Mouse (Mus musculus): ENCODE measurements around the gene Fbxw11.
A peak's percentile ranks its signal among the peaks of the same experiment; 100 is the strongest.

Fbxw11 gene

DNA sequence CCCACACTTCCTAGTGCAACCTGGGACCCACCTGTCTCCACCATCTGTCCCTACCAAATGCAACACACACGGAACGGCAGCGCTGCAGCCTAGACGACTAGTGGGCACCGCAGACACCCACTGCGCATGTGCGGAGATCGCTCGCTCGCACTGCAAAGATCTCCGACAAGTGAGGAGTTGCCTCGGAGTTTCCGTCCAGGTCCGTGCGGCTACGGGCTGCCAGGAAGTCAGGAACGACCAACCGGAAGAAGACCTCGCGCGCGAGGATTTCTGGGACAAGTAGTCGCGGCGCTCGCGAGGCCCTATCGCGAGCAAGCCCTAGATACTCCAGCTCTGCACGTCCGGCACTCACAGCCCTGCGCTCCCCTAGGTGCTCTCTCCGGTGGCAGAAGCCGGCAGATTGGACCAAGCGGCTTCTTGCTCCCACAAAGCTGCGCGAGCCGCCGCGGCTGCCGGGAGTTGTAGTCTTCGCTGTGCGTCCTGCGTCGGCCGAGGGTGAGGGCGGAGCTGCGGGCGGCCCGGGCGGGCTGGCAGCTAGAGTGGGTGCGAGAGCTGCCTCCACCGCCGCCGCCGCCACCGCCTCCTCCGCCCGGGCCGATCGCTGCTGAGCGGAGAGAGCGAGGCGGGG is at the start of gene Fbxw11:
Gene Fbxw11 (plus strand): TSS at position 476 of the 628 bp plus-strand sequence.
- TF ChIP-seq NANOG (IDR thresholded peaks at IDR 0.05; ENCODE audit: borderline replicate concordance, low read length) = no peak
- Histone ChIP-seq H3K9me3 (ENCODE audit: low read length) (no peaks in the 10 kb centered on the region), H3K36me3 (ENCODE audit: insufficient read depth, low read length) (peaks cover 4% of the 10 kb centered on the region; the same call in 1 of the 2 replicates), H3K27me3 (ENCODE audit: insufficient read depth, low read length) (no peaks in the 10 kb centered on the region), H3K4me1 (replicated peaks; ENCODE audit: low read depth, low read length) (peaks cover 40% of the 10 kb centered on the region), H3K4me3 (replicated peaks; ENCODE audit: low read length) (peak within 1 kb of the TSS; percentile 94)

DNA sequence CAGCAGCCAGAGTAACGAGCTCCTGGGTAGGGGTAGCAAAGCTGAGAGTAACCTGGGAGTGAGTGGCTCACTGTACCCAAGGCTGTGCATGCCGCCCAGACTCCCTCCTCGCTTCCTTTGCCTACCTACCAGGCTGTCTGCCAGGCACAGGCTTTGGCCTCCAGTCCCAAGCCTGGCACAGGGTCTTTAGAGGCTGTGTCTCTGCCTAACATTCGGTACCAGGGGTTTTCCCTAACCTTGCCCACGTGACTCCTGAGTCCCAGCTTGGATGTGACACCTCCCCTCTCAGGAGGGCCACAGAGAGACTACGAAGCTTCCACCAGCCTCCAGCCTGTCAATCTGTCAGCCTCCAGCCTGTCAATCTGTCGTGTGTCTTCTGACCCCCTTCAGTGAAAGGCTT is 49.4 kb upstream of the Fbxw11 start:
- TF ChIP-seq POU5F1 (IDR thresholded peaks at IDR 0.05; ENCODE audit: borderline replicate concordance, low read length) (no peak), NANOG (IDR thresholded peaks at IDR 0.05; ENCODE audit: borderline replicate concordance, low read length) (no peak), CTCF (conservative IDR thresholded peaks at IDR 0.05; ENCODE audit: low read length) (no peak)
- H3K27me3 ChIP-seq (ENCODE audit: insufficient read depth, low read length) = no peaks in the 10 kb centered on the region
- H3K4me1 ChIP-seq (replicated peaks; ENCODE audit: low read depth, low read length) = peaks cover 40% of the 10 kb centered on the region
- peaks cover 23% of the 10 kb centered on the region for H3K36me3 ChIP-seq (ENCODE audit: insufficient read depth, low read length)
- H3K9me3 ChIP-seq (ENCODE audit: low read length) = peaks cover 16% of the 10 kb centered on the region
- no peak overlapping the region for H3K4me3 ChIP-seq (replicated peaks; ENCODE audit: low read length)

DNA sequence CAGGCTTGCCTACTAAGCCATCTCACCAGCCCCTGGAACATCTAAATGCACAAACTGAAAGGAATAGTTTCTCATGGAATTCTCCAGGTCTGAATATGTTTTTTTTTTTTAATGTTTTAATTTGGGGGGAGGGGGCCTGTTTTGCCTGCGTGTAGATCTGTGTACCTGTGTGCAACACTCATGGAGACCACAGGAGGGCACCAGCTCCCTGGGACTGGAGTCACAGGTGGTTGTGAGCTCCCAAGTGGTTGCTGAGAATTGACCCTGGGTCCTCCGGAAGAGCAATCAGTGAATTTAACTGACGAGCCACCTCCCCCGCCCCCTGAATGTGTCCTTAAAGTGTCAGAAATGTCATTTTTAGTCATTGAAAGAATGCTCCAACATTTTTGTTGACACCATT is 48.4 kb upstream of the Fbxw11 start:
- Histone ChIP-seq H3K4me3 (replicated peaks; ENCODE audit: low read length) (no peak overlapping the region), H3K27me3 (ENCODE audit: insufficient read depth, low read length) (no peaks in the 10 kb centered on the region), H3K9me3 (ENCODE audit: low read length) (peaks cover 16% of the 10 kb centered on the region), H3K4me1 (replicated peaks; ENCODE audit: low read depth, low read length) (peaks cover 29% of the 10 kb centered on the region), H3K36me3 (ENCODE audit: insufficient read depth, low read length) (peaks cover 28% of the 10 kb centered on the region)
- TF ChIP-seq CTCF (conservative IDR thresholded peaks at IDR 0.05; ENCODE audit: low read length) (peak; percentile 49), NANOG (IDR thresholded peaks at IDR 0.05; ENCODE audit: borderline replicate concordance, low read length) (no peak)

DNA sequence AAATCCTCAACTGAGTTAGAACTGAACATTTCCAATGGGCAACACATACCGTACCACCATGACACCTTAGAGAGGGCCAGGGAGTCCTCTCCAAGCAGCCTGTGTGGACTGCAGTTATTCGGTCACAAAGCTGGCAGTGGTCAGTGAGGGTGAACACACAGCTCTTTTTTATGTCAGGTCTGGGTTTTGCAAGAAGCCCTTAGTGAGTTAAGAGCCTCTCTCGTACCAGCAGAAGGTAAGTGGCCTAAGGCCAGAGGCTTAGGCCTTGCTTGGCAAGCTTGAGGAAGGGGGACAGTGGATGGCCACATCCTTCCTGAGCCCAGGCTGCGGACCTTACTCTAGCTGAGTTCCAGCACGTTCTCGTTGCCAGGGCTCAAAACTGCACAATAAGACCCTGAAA is 42.2 kb upstream of the Fbxw11 start:
- peaks cover 52% of the 10 kb centered on the region for H3K4me1 ChIP-seq (replicated peaks; ENCODE audit: low read depth, low read length)
- peaks cover 3% of the 10 kb centered on the region; the same call in 1 of the 2 replicates for H3K27me3 ChIP-seq (ENCODE audit: insufficient read depth, low read length)
- H3K4me3 ChIP-seq (replicated peaks; ENCODE audit: low read length) = 0 out of 2 replicates have a peak overlapping the region, but pooled peaks have one; percentile 17
- H3K9me3 ChIP-seq (ENCODE audit: low read length) = peaks cover 8% of the 10 kb centered on the region; the same call in 1 of the 2 replicates
- peaks cover 19% of the 10 kb centered on the region for H3K36me3 ChIP-seq (ENCODE audit: insufficient read depth, low read length)
- TF ChIP-seq POU5F1 (IDR thresholded peaks at IDR 0.05; ENCODE audit: borderline replicate concordance, low read length) = no peak
- no peak for TF ChIP-seq CTCF (conservative IDR thresholded peaks at IDR 0.05; ENCODE audit: low read length)
- no peak for TF ChIP-seq NANOG (IDR thresholded peaks at IDR 0.05; ENCODE audit: borderline replicate concordance, low read length)

DNA sequence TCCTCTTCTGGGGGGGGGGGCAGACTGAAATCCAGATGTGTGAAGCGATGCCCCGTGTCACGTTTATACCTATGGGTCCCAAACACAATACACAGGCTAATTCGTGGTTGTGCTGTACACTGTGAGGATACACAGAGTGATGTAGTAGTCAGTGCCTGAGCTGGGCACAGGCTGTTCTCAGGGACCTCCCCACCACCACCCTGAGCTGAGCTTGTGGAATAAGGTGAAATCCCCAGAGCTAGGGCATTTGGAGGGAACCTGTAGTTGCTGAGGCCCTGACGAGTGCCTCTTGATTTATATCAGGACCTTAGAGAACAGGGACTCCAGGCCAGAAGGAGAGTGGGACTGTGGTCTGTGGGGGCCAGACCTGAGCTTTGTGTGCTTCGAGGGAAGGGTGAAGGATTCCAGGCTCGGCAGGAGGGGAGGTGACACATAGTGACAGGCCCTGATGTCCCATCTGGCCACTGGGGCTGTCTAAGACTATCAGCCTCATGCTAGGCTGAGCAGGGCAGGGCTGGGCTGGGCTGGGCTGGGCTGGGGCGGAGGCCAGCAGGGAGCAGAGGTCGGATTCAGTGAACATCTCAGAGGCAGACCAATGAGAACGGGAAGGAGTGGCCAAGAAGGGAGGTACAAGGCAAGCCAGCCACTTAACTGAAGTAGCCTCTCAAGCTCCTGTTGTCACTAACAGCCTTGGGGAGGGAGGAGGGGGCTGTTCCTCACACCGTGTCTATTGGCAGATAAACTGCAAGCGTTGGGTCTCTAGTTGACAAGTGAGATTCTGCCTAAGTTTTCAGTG is 40.8 kb upstream of the Fbxw11 start:
- Histone ChIP-seq H3K27me3 (ENCODE audit: insufficient read depth, low read length) (peaks cover 3% of the 10 kb centered on the region; the same call in 1 of the 2 replicates), H3K4me1 (replicated peaks; ENCODE audit: low read depth, low read length) (peaks cover 46% of the 10 kb centered on the region), H3K9me3 (ENCODE audit: low read length) (no peaks in the 10 kb centered on the region), H3K36me3 (ENCODE audit: insufficient read depth, low read length) (peaks cover 22% of the 10 kb centered on the region), H3K4me3 (replicated peaks; ENCODE audit: low read length) (no peak overlapping the region)
- TF ChIP-seq CTCF (conservative IDR thresholded peaks at IDR 0.05; ENCODE audit: low read length) = no peak
- no peak for TF ChIP-seq POU5F1 (IDR thresholded peaks at IDR 0.05; ENCODE audit: borderline replicate concordance, low read length)
- TF ChIP-seq NANOG (IDR thresholded peaks at IDR 0.05; ENCODE audit: borderline replicate concordance, low read length) = no peak

DNA sequence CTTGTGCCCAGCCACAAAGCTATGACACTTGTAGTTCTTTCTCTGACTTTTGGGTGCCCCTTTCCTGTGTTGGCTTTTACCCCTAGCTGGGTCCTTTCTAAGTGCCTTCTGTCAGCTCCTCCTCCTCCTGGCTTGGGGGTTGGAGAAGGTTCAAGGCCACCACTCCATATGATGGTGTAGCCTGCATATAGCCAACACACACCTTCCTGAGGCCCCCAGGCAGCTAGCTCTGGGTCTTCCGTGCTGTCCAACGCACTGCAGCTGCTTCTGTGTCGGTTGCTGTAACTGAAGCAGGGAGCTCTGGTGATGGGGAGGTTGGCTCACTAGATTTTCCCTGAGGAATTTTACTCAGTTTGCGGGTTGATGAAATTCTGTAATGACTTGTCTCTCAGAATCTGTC is 37.9 kb upstream of the Fbxw11 start:
- Histone ChIP-seq H3K9me3 (ENCODE audit: low read length) (no peaks in the 10 kb centered on the region), H3K27me3 (ENCODE audit: insufficient read depth, low read length) (peaks cover 3% of the 10 kb centered on the region; the same call in 1 of the 2 replicates), H3K4me3 (replicated peaks; ENCODE audit: low read length) (0 out of 2 replicates have a peak overlapping the region, but pooled peaks have one; percentile 59), H3K36me3 (ENCODE audit: insufficient read depth, low read length) (peaks cover 11% of the 10 kb centered on the region; the same call in 1 of the 2 replicates), H3K4me1 (replicated peaks; ENCODE audit: low read depth, low read length) (peaks cover 44% of the 10 kb centered on the region)
- TF ChIP-seq POU5F1 (IDR thresholded peaks at IDR 0.05; ENCODE audit: borderline replicate concordance, low read length) = no peak
- no peak for TF ChIP-seq CTCF (conservative IDR thresholded peaks at IDR 0.05; ENCODE audit: low read length)
- no peak for TF ChIP-seq NANOG (IDR thresholded peaks at IDR 0.05; ENCODE audit: borderline replicate concordance, low read length)

DNA sequence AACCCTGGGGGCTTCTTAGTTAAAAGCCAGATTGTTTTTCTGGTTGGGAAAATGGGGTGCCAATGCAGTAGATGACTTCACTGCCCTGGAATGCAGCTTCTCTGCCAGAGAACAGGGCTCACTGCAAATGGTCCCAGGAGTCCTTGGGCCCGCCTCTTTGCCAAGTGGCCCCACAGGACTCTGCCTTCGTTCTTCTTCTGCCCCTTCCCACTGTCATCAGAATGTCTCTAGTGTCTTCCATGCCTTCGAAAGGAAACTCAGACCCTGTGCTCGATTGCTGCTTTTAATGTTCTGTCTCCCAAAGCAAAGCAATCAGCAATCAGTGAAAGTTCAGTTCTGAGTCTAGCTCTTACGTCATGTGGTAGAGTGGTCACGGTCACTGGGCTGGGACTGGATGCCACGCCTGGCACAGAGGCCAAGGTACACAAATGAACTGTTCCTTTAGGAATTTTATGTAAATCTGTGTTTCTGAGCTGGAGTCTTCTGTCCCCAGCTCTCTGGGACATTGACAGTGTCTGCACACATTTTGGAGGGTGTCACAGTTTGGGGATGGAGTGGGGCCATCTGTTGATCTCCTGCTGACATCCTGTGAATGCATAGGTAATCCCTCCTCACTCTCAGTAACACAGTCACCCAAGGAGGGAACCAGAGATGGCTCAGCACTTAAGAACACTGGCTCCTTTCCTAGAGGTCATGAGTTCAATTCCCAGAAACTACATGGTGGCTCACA is 37.2 kb upstream of the Fbxw11 start:
- Histone ChIP-seq H3K4me3 (replicated peaks; ENCODE audit: low read length) (no peak overlapping the region), H3K36me3 (ENCODE audit: insufficient read depth, low read length) (peaks cover 16% of the 10 kb centered on the region), H3K4me1 (replicated peaks; ENCODE audit: low read depth, low read length) (peaks cover 41% of the 10 kb centered on the region), H3K9me3 (ENCODE audit: low read length) (no peaks in the 10 kb centered on the region), H3K27me3 (ENCODE audit: insufficient read depth, low read length) (peaks cover 3% of the 10 kb centered on the region; the same call in 1 of the 2 replicates)
- TF ChIP-seq NANOG (IDR thresholded peaks at IDR 0.05; ENCODE audit: borderline replicate concordance, low read length) = no peak
- TF ChIP-seq CTCF (conservative IDR thresholded peaks at IDR 0.05; ENCODE audit: low read length) = no peak
- TF ChIP-seq POU5F1 (IDR thresholded peaks at IDR 0.05; ENCODE audit: borderline replicate concordance, low read length) = no peak

DNA sequence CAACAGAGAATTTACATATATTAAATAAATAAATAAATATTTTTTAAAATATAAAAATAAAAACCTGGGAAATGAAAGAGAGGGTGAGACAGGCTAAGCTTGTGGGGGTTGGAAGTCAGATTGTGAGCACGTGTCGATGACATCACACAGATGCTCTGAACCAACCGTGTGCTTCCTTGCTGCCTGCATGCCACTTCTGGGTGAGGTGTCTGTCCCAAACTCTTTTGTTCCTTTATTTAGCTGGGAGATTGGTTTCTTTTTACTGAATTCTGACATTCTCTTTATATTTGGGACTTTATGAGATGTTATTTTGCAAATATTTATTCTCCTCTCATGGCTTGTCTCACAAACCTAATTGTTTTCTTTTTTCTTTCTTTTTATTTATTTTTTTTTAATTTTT is 36.6 kb upstream of the Fbxw11 start:
- Histone ChIP-seq H3K4me1 (replicated peaks; ENCODE audit: low read depth, low read length) (peaks cover 35% of the 10 kb centered on the region), H3K36me3 (ENCODE audit: insufficient read depth, low read length) (peaks cover 22% of the 10 kb centered on the region), H3K27me3 (ENCODE audit: insufficient read depth, low read length) (peaks cover 3% of the 10 kb centered on the region; the same call in 1 of the 2 replicates), H3K4me3 (replicated peaks; ENCODE audit: low read length) (no peak overlapping the region), H3K9me3 (ENCODE audit: low read length) (no peaks in the 10 kb centered on the region)
- TF ChIP-seq NANOG (IDR thresholded peaks at IDR 0.05; ENCODE audit: borderline replicate concordance, low read length) (no peak), CTCF (conservative IDR thresholded peaks at IDR 0.05; ENCODE audit: low read length) (no peak), POU5F1 (IDR thresholded peaks at IDR 0.05; ENCODE audit: borderline replicate concordance, low read length) (no peak)

Data from E14TG2a.4 (cell line).